Mouse (Mus musculus) spleen, postnatal 36 days (tissue): Measurements from ENCODE around the gene Foxa2.

Experiments used
- DNase-seq, 2 experiments: peaks; one replicate each; pipeline ENCODE4 v3.0.0; 2022; ENCODE audit warnings: low spot score in 2 of 2, mixed read lengths in 1 of 2

Foxa2 gene

DNA sequence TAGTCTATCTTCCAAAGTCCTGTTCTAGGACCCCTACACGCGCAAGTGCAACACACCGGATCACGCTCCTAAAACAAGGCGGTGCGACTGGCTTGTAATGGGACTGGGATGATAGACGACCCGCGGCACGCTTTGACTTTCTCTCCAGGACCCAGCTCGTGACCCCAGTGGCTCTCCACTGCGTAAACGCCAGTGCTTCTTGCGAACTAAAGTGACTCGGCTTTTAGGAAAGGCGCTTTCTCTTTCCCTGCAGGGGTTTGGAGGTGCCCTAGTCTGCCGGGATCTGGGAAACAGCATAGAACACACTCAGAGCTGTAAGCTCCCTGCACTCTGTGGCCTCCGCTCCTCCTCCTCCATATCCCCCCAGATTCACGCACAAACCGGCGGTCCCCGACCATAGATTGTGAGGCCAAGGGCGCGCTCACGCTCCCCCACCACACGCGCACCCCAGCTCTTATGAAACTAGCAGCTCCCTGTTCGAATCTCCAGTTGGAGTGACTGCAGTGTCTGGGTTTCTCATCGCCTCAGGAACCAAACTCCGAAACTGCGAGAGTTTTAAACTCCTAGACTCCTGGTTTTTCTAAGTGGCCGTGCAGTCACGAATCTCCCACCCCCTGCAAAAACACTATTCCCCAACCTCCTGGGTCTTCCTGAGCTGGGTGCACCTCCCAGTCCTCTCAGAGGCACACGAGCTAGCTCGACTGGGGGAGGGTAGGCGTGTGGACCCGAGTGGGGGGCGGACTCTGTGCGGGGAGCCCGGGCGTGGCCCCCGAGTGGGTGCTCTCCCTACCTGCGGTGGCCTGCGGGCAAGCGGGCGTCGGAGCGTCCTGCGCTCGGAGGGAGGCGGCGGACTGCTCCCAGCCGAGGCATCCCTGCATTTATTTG lies 7.2 kb downstream of the Foxa2 start:
- no peak for DNase-seq

- no peak for DNase-seq
Observed at GRCm38 (mm10) chr2:148038366-148039310, 8.1 kb downstream of the Foxa2 start.

DNA sequence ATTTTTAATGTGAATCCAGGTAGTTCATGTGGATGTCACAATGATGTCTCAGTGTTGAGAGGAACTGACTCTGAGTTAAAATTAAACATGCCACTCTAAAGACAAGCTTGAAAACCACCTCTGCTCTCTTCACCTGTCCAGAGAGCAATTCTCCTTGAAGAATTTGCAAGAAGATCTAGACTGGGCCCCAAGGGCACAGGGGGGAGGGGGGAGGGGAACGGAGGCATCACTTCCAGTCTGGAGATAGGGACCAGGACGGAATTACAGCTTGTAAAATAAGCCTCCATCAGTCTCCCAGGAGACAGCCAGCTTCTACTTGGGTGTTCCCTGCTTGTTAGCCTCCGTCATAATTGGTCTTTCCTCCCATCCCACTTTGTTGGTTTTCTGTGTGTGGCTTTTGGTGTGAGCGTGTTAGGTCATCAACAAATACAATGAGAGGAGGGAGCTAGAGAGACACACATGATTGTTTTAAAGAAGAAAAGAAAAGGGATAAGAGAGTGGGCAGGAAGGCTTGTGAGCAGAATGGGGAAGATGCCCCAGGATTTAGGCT lies 10.1 kb downstream of the Foxa2 start:
- DNase-seq: no peak

DNA sequence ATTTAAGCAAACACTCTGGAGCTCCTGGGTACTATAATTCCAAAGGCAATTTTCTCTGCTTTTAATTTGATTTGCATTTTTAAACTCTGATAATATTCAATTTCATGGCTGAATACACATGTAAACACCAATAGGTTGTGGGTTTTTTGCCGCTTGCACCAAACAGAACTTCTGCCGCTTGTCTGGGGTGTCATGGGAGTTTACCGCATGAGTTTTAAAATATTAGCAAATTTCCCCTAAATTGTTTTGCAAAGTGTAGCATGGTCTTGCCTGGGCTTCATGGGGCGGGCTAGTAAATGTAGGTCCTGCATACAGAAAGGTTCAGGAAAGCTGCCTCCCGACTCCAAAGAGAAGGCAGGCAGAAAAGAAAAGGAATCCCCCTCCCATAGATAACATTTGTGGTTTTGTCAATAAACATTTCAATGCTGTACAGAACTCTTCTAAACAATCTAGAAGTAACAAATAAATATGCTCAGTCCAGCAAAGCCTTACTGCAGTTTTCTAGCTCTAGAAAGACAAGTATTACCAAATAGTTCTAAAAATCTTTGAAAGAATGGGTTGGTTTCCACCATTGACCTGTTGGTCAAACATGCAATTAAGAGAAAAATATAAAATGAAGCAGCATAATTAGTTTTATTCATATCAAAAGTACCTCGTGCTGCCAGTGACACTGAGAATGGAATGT lies 15.6 kb downstream of the Foxa2 start:
- no peak for DNase-seq

- DNase-seq: no peak
Observed at GRCm38 (mm10) chr2:148030613-148030935, 16.2 kb downstream of the Foxa2 start.

DNA sequence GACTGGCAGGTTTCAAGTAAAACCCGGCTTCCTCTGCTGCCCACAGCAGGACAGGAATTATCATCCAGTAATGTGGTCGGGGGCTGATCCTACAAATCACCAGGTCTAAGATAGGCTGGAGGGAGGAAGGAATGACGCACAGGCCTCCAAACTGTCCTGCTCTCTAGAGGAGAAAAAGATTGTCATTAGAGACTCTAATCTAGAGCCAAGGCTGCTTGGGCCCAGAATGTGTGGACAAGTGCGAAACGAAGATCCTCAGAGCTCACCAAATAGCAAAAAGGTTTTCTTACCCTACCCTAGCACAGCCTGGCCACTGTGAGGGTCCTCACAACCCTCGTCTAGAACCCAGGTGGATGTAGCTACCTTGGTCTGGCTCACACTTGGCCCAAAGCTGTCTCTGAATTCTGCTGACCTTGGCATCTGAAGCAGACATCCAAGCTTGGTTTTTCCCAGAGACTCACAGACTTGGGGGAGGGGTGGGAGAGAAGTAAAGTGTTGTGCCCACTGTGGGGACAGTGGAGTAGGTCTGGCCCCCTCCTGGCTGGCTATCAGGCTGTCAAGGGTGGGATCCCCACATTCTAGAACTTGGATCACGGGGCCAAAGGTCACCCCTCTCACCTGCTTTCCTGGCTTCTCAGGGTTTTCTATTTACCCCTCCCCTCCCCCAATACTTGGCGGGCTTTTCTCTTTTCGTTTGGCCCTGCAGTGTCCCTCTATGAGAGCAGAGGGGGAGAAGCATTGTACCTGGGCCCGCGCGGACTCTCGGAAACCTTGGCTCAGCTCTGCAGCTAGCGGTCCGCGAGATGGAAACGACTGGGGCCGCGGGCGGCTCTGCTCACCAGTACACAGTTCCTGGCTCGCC lies 16.8 kb downstream of the Foxa2 start:
- no peak for DNase-seq

DNA sequence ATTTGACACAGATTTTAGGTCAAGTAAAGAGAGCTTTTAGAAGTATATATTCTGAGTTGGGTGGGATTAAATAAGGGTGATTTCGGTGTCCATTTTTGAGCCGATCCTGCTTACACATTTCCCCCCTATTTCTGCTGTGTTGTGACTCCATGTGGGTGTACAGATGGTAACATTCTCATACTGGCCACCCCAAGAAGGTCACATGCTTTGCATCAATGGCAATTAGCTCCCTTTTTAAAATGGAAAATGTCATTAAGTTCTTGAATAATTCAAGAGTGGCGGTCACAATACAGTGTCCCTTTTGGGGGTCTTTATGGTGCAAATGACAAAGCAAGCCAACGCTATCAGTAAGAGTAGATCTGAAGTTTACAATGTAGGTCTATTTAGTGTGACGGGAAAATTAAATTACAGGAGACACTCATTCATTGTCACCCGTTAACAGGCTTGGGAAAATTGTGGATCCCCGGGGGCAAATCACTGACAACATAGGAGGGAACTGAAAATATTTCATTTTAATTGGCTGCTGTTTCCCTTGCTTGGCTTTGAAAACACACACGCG lies 17.6 kb downstream of the Foxa2 start:
- DNase-seq: no peak

DNA sequence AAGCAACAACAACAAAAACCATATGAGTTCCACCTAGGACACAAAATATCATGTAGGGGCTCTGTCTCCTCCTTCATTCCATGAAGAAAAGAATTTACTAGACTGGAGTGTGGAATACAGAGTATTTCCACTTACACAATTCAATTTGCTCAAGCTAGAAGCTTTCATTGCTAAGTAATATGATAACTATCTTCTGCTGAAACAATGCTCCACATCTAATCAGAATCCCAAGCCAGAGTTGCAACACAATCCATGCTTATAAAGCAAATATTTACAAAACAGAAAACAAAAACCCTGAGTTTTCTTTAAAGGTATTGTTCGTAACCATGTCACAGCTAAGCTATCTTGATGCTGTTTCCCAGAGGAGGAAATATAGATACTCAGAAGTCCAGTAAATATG lies 20.4 kb downstream of the Foxa2 start:
- DNase-seq: no peak

GRCm38 (mm10) chr2:148025481-148025880 lies 21.3 kb downstream of the Foxa2 start:
- no peak for DNase-seq

DNA sequence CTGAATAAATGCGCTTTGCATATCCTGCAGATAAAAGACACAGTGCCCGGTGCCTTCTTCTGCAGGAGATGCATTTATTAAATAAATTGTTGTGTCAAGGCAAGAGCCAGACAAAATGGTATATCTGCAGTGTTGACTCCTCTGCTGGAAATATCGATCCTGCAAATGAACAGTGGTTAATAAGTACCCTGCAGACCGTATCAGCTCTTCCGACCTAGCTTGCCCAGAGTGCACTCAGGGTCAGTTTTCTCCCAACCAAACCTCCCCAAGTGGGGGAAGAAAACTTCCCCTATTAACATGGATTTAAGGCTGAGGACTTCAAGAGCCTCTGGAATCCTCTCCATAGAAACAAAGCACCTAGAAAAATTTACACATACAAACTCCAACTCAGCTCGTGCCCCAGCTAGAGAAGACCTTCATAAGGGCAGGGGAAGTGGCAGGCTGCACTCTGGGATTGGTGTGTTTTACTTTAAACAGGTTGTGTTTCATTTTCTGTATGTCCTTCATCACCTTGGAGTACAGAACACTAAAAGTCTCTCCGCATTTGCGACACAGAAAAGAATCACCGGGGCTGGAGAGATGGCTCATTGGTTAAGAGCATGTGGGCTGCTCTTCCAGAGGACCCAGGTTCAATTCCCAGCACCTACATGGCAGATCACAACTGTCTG lies 22.4 kb downstream of the Foxa2 start:
- no peak for DNase-seq

DNA sequence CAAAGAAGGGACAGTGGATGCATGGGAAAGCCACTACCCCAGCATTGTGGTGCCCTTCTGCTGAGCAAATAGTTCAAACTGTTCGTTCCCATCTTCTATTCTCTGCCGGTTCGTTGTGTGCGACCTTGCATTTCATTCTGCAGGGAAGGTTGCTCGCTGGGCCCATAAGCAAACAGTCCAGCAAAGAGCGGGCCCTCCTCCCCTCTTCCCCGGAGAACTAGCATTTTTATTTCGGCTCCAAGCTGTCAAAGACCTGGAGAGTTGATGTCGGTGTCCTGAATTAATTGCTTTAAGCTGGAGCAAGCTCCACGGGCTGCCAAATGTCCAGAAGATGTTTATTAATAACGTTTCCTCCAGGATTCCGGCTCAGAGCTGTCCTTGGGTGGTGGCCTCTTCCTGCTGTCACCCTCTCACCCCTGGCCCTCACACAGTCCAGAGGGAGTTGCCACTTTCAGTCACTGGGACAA lies 23.4 kb downstream of the Foxa2 start:
- no peak for DNase-seq

- DNase-seq: no peak
Observed at GRCm38 (mm10) chr2:148021919-148022570, 24.7 kb downstream of the Foxa2 start.

- no peak for DNase-seq
Observed at GRCm38 (mm10) chr2:148021016-148021415, 25.8 kb downstream of the Foxa2 start.

DNA sequence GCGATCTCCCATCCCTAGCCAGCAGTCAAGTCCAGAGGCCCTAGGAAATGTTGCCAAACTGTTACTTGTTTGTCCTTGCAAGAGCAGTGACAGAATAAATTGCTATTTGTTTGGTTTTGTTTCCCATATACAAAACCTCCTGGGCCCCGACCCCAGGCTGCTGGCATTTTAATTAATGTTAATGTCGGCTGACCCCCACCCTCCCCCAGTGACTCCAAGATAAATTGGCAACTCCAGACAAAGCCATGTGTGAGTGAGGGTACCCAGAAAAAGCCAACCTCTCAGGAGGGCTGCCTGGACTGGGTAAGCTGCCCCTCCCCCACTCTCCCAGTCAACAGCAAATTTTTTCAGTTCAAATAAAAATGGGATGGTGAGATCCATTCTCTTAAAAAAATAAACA lies 26.6 kb downstream of the Foxa2 start:
- DNase-seq: no peak

DNA sequence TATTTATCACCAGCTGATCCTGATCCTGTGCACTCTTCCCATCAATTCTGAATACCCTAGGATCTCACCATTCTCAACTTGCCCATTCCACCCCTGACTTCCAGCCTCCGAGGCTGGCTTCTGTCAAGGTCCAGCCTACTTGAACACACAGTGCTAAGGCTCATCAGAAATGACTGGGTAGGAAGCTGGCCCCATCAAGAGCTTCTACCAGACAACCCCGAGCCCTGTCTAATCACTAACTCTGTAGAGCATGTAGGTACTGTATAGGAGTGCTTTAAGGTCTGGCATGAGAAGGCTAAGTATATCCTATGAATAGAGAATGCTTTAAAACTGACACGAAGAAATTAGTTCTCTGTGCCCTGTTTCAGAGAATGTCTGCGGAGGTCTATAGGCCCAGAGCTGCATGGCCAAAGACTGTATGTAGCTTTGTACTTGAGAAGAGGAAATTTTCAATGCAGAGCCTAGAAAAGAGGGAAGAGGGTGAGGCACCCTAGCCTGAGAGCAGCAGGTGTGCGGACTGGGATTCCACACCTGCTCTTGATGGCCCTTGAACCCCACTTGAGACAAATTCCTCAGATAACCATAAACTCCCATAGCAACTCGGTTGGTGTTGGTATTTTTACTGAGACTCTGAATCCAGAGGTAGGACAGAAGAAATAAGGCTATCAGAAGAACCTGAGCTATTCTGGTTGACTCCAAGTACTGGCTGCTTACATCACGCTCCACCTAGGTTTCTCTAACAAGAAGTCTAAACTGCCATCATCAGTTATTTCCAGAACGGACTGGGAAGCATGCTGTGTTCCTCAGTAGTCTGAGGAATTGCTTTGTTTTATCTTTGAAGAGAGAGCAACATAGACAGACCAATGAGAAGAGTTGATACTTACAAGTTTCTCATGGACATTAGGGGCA lies 28.7 kb downstream of the Foxa2 start:
- no peak for DNase-seq

- no peak for DNase-seq
Observed at GRCm38 (mm10) chr2:148013382-148013781, 33.4 kb downstream of the Foxa2 start.

GRCm38 (mm10) chr2:148009049-148009448 lies 37.7 kb downstream of the Foxa2 start:
- no peak for DNase-seq
